ENCODE assay signal across 19 mouse cellular contexts in genomic region chr4:109574331-109574730, GRCm38 (mm10). TPM values are rescaled to one million over a fixed set of nuclear protein-coding genes. Genes with fewer than 3 reads are reported as not detected.
A peak's percentile ranks its signal among the peaks of the same experiment; 100 is the strongest.
DNase-seq lines count a peak whose midpoint lies in the region; ATAC-seq and TF ChIP-seq lines count a peak whose summit lies in the region.
"Had no signal": no experiment of that assay in that cellular context is flagged by ENCODE, and none has a peak within 500 bp of the region (broad histone marks: within the 10 kb centered on the region; RNA-seq: fewer than 3 reads in every experiment).

No protein-coding gene starts in this region.

- H3K36me3 ChIP-seq in E14TG2a.4 (ENCODE audit: insufficient read depth, low read length), result no peaks in the 10 kb centered on the region
- H3K36me3 ChIP-seq: lung, embryonic 15.5 days; midbrain, embryonic 10.5 days had no signal

- intact Hi-C loops in gastrocnemius, postnatal 36 days (cut with DNase I), result no loop called here

- no peaks in the 10 kb centered on the region; the same call in 1 of the 2 replicates for H3K9me3 ChIP-seq in E14TG2a.4 (ENCODE audit: low read length)
- H3K9me3 ChIP-seq: lung, embryonic 15.5 days had no signal

- TF ChIP-seq CTCF in E14TG2a.4 (conservative IDR thresholded peaks at IDR 0.05; ENCODE audit: low read length), result no peak

- H3K4me3 ChIP-seq in E14TG2a.4 (replicated peaks; ENCODE audit: low read length), result peak overlapping the region; percentile 57
- H3K4me3 ChIP-seq: lung, embryonic 15.5 days; midbrain, embryonic 10.5 days had no signal

- peak; percentile 6 for DNase-seq in gastrocnemius, adult 18-20 months (ENCODE audit: low spot score)
- DNase-seq in gastrocnemius, postnatal 36 days, result no peak
- DNase-seq in adipocyte (ENCODE audit: low spot score), result peak; percentile 75
- peak; percentile 22 for DNase-seq in gastrocnemius, postnatal 25 days
- DNase-seq: B cell, adult 2 months; cerebellum, adult 9-11 months; kidney, adult 2 months; layer of hippocampus, postnatal 36 days; thymus, postnatal 4 days had no signal

- no peaks in the 10 kb centered on the region for H3K27me3 ChIP-seq in E14TG2a.4 (ENCODE audit: insufficient read depth, low read length)
- H3K27me3 ChIP-seq: lung, embryonic 15.5 days had no signal

- peaks cover 9% of the 10 kb centered on the region; the same call in 1 of the 2 replicates for H3K4me1 ChIP-seq in E14TG2a.4 (replicated peaks; ENCODE audit: low read depth, low read length)
- H3K4me1 ChIP-seq: midbrain, embryonic 10.5 days had no signal

- ATAC-seq in monocyte, adult 5-6 weeks (replicated peaks; ENCODE audit: insufficient number of reproducible peaks, low FRiP score, low TSS enrichment, poor library complexity, severe bottlenecking), result no peak
- ATAC-seq in megakaryocyte, adult 5-6 weeks (ENCODE audit: poor library complexity, severe bottlenecking), result no peak

RNA-seq across cellular contexts. Expression of gene 4930522H14Rik, which starts 43.2 kb away (rescaled TPM):
- not detected for total RNA-seq in gastrocnemius, adult 18-20 months (2021)
- not detected for total RNA-seq in gastrocnemius, postnatal 36 days (2021)
- total RNA-seq in gastrocnemius, postnatal 25 days (2021), result not detected
- total RNA-seq in monocyte, adult 5-6 weeks (2017), result not detected in 3 replicates
- not detected in 2 replicates for total RNA-seq in megakaryocyte, adult 5-6 weeks (2015)
- 1.2 TPM in 1 of 2 replicates, not detected in the other for total RNA-seq in megakaryocyte, adult 5-6 weeks (2017)
- total RNA-seq: adrenal gland, postnatal 36 days; ES-E14; heart, adult 18-20 months; layer of hippocampus, postnatal 36 days; left cerebral cortex, postnatal 36 days; liver, adult 2 months had no signal

Comparison
In these comparisons a context has a peak if more than half of its experiments do, and no peak if none do; other contexts are left out.
1. DNase-seq: peak in gastrocnemius, adult 18-20 months (single experiment), adipocyte (single experiment) and gastrocnemius, postnatal 25 days (single experiment); none in gastrocnemius, postnatal 36 days (0 of 2).